ENCODE assay signal across 8 mouse cellular contexts in the genomic region with DNA sequence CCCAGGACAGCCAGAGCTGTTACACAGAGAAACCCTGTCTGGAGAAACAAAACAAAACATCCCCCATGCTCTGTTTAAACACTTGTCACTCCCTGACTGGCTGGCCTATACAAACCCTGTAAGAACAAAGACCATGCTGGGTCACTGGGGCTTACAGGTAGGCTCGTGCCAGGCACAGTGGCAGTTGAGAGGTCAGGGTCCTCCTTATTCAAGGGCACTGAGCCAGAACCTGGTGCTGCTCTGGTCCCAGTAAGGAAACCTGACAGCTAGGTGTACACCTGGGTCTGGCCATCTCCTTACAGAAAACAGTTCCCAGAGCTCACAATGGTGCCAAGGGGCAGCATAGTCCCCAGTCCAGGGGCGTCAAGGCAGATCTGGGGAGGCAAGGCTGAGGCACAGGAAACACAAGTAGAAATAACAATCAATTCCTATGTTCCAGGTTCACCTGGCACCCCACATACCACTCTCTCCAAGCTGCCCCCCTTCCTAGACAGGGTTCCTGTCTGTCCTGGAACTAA. TPM values are rescaled to one million over a fixed set of nuclear protein-coding genes. Genes with fewer than 3 reads are reported as not detected.
DNase-seq lines count a peak whose midpoint lies in the region; ATAC-seq and TF ChIP-seq lines count a peak whose summit lies in the region.

No protein-coding gene starts in this region.

- no peak for TF ChIP-seq CTCF in C2C12 (IDR thresholded peaks at IDR 0.05; ENCODE audit: control insufficient read depth, insufficient read depth, insufficient read length)
- no peak for TF ChIP-seq CTCF in forebrain, postnatal 0 days (IDR thresholded peaks at IDR 0.05; ENCODE audit: low read depth)
- no peak for TF ChIP-seq CTCF in liver, embryonic 14.5 days (IDR thresholded peaks at IDR 0.05; ENCODE audit: low read depth)

- WGBS in forebrain, postnatal 0 days: 67% methylated on average over 2 of the region's 2 CpGs
- WGBS in liver, embryonic 14.5 days (ENCODE audit: insufficient replicate concordance): 64% methylated on average over 2 of the region's 2 CpGs

- H3ac ChIP-seq in C2C12 (ENCODE audit: control insufficient read depth, insufficient read length, low read depth): peak overlapping the region; percentile 89

- peaks cover 44% of the 10 kb centered on the region for H3K79me3 ChIP-seq in C2C12 (ENCODE audit: low read depth)

- H3K4me2 ChIP-seq in forebrain, postnatal 0 days (ENCODE audit: low read depth): peak overlapping the region; percentile 86
- H3K4me2 ChIP-seq in liver, embryonic 14.5 days (ENCODE audit: low read depth): peak overlapping the region; percentile 89

- no peak for ATAC-seq in cerebellum, adult (ENCODE audit: insufficient number of reproducible peaks, low FRiP score, low TSS enrichment)
- ATAC-seq in forebrain, postnatal 0 days: no peak
- ATAC-seq in liver, embryonic 14.5 days (ENCODE audit: insufficient read depth): no peak

- TF ChIP-seq EP300 in liver, embryonic 14.5 days (IDR thresholded peaks at IDR 0.05; ENCODE audit: low read depth): no peak

- H3K79me2 ChIP-seq in C2C12 (ENCODE audit: control insufficient read depth, insufficient read depth): peaks cover 63% of the 10 kb centered on the region

- no peaks in the 10 kb centered on the region for H3K27me3 ChIP-seq in C2C12 (ENCODE audit: control insufficient read depth, insufficient read depth, insufficient read length)
- H3K27me3 ChIP-seq in forebrain, postnatal 0 days (ENCODE audit: insufficient read depth, low read length): no peaks in the 10 kb centered on the region
- H3K27me3 ChIP-seq in liver, embryonic 14.5 days (ENCODE audit: control insufficient read depth, insufficient read depth, low read length): no peaks in the 10 kb centered on the region

- no peak overlapping the region for H3K27ac ChIP-seq in forebrain, postnatal 0 days (ENCODE audit: low read depth, low read length)
- H3K27ac ChIP-seq in liver, embryonic 14.5 days: no peak overlapping the region

- H3K9ac ChIP-seq in forebrain, postnatal 0 days: peak overlapping the region; percentile 99; the same call in 1 of the 2 replicates
- H3K9ac ChIP-seq in liver, embryonic 14.5 days (replicated peaks): peak overlapping the region; percentile 9; the same call in 1 of the 2 replicates

- peaks cover 48% of the 10 kb centered on the region for H3K36me3 ChIP-seq in C2C12 (ENCODE audit: control insufficient read depth, insufficient read depth)
- H3K36me3 ChIP-seq in forebrain, postnatal 0 days (ENCODE audit: insufficient read depth): peaks cover 23% of the 10 kb centered on the region
- H3K36me3 ChIP-seq in liver, embryonic 14.5 days (replicated peaks; ENCODE audit: control insufficient read depth, insufficient read depth, low read depth): peaks cover 19% of the 10 kb centered on the region

- peak overlapping the region; percentile 99 for H3K4me3 ChIP-seq in C2C12 (ENCODE audit: insufficient read depth, poor library complexity, severe bottlenecking)
- peak overlapping the region; percentile 97 for H3K4me3 ChIP-seq in forebrain, postnatal 0 days (ENCODE audit: low read depth, low read length)
- peak overlapping the region; percentile 72 to 89 for H3K4me3 ChIP-seq in liver, embryonic 14.5 days (ENCODE audit: insufficient read depth in 1 of 2, low read depth in 2 of 2, low read length in 2 of 2)

- no peaks in the 10 kb centered on the region for H3K9me3 ChIP-seq in forebrain, postnatal 0 days (ENCODE audit: low read length)
- no peaks in the 10 kb centered on the region for H3K9me3 ChIP-seq in liver, embryonic 14.5 days (ENCODE audit: control insufficient read depth, low read length)

- peaks cover 15% of the 10 kb centered on the region; the same call in 1 of the 2 replicates for H3K4me1 ChIP-seq in forebrain, postnatal 0 days (ENCODE audit: insufficient read depth)
- peaks cover 14 to 16% of the 10 kb centered on the region in 2 experiments for H3K4me1 ChIP-seq in liver, embryonic 14.5 days (replicated peaks; ENCODE audit: control insufficient read depth in 2 of 2, insufficient read depth in 2 of 2, low read length in 1 of 2)

- DNase-seq in cerebellum, adult 9-11 months: peak; percentile 71
- no peak for DNase-seq in forebrain, postnatal 0 days
- DNase-seq in liver, embryonic 14.5 days (ENCODE audit: low read depth in 3 of 3, low spot score in 3 of 3): no peak
- DNase-seq in ovary, postnatal 14 days (ENCODE audit: low spot score): no peak
- DNase-seq in adrenal gland, postnatal 36 days: no peak
- no peak for DNase-seq in layer of hippocampus, postnatal 25 days (ENCODE audit: extremely low spot score in 1 of 2, low spot score in 1 of 2)

TF ChIP-seq in C2C12, 6 proteins besides CTCF, POLR2A, EP300 and RAD21:
- TF ChIP-seq MYOG (IDR thresholded peaks at IDR 0.05; ENCODE audit: control insufficient read depth, extremely low read depth, insufficient read length) (no peak), MAX (IDR thresholded peaks at IDR 0.05) (no peak), FOSL1 (IDR thresholded peaks at IDR 0.05; ENCODE audit: insufficient read depth, low read length, poor library complexity, severe bottlenecking) (no peak), CEBPB (IDR thresholded peaks at IDR 0.05; ENCODE audit: low read depth) (no peak), USF1 (IDR thresholded peaks at IDR 0.05; ENCODE audit: low read depth) (no peak), MYOD1 (IDR thresholded peaks at IDR 0.05; ENCODE audit: control insufficient read depth, insufficient read length, low read depth) (no peak)

RNA-seq across cellular contexts. Expression of gene Rnf126, which starts 1.5 kb away (rescaled TPM):
- 116 TPM for polyA plus RNA-seq in C2C12 (2012; fragmentation: generic; extraction: Trizol)
- 54.1 and 88.3 TPM in 2 replicates for total RNA-seq in forebrain, postnatal 0 days (2014; rRNA removed)
- 131 and 143 TPM in 2 replicates for polyA plus RNA-seq in forebrain, postnatal 0 days (2015; fragmentation: Nextera tagmentation; extraction: Ambion mirVana)
- polyA plus RNA-seq in liver, embryonic 14.5 days (2012; rRNA removed): 46.4 and 51.3 TPM in 2 replicates
- polyA plus RNA-seq in liver, embryonic 14.5 days (2014; fragmentation: Nextera tagmentation; extraction: Ambion mirVana): 27.7 and 33.7 TPM in 2 replicates
- 10 to 100 TPM; 53.0 to 55.2 TPM for total RNA-seq in adrenal gland, postnatal 36 days (2021)
- total RNA-seq in layer of hippocampus, postnatal 25 days (2021): 10 to 100 TPM; 82.7 to 92.9 TPM

RNA-seq across cellular contexts. Expression of gene Fgf22, which starts 10.4 kb away (rescaled TPM):
- 0.29 TPM for polyA plus RNA-seq in C2C12 (2012; fragmentation: generic; extraction: Trizol)
- total RNA-seq in forebrain, postnatal 0 days (2014; rRNA removed): 0.62 and 1.0 TPM in 2 replicates
- polyA plus RNA-seq in forebrain, postnatal 0 days (2015; fragmentation: Nextera tagmentation; extraction: Ambion mirVana): 0.99 and 1.7 TPM in 2 replicates
- not detected in 2 replicates for polyA plus RNA-seq in liver, embryonic 14.5 days (2012; rRNA removed)
- not detected in 2 replicates for polyA plus RNA-seq in liver, embryonic 14.5 days (2014; fragmentation: Nextera tagmentation; extraction: Ambion mirVana)
- not detected for total RNA-seq in adrenal gland, postnatal 36 days (2021)
- total RNA-seq in layer of hippocampus, postnatal 25 days (2021): 1 to 10 TPM; 1.0 to 1.5 TPM

RNA-seq across cellular contexts. Expression of gene Fstl3, which starts 11.8 kb away (rescaled TPM):
- polyA plus RNA-seq in C2C12 (2012; fragmentation: generic; extraction: Trizol): 12.1 TPM
- 2.1 and 4.5 TPM in 2 replicates for total RNA-seq in forebrain, postnatal 0 days (2014; rRNA removed)
- polyA plus RNA-seq in forebrain, postnatal 0 days (2015; fragmentation: Nextera tagmentation; extraction: Ambion mirVana): 1.7 and 2.8 TPM in 2 replicates
- polyA plus RNA-seq in liver, embryonic 14.5 days (2012; rRNA removed): 0.54 and 0.56 TPM in 2 replicates
- 0.18 and 0.23 TPM in 2 replicates for polyA plus RNA-seq in liver, embryonic 14.5 days (2014; fragmentation: Nextera tagmentation; extraction: Ambion mirVana)
- total RNA-seq in adrenal gland, postnatal 36 days (2021): 10 to 100 TPM; 11.3 to 22.9 TPM
- 1 to 10 TPM; 1.2 to 2.1 TPM for total RNA-seq in layer of hippocampus, postnatal 25 days (2021)

RNA-seq across cellular contexts. Expression of gene Polrmt, which starts 18.9 kb away (rescaled TPM):
- 56.5 TPM for polyA plus RNA-seq in C2C12 (2012; fragmentation: generic; extraction: Trizol)
- 27.8 and 34.9 TPM in 2 replicates for total RNA-seq in forebrain, postnatal 0 days (2014; rRNA removed)
- 27.3 and 30.2 TPM in 2 replicates for polyA plus RNA-seq in forebrain, postnatal 0 days (2015; fragmentation: Nextera tagmentation; extraction: Ambion mirVana)
- 17.4 and 17.9 TPM in 2 replicates for polyA plus RNA-seq in liver, embryonic 14.5 days (2012; rRNA removed)
- polyA plus RNA-seq in liver, embryonic 14.5 days (2014; fragmentation: Nextera tagmentation; extraction: Ambion mirVana): 10.1 and 13.3 TPM in 2 replicates
- 10 to 100 TPM; 51.1 to 58.0 TPM for total RNA-seq in adrenal gland, postnatal 36 days (2021)
- total RNA-seq in layer of hippocampus, postnatal 25 days (2021): 10 to 100 TPM; 39.2 to 44.6 TPM

RNA-seq across cellular contexts. Expression of gene Prss57, which starts 25.5 kb away (rescaled TPM):
- polyA plus RNA-seq in C2C12 (2012; fragmentation: generic; extraction: Trizol): not detected
- total RNA-seq in forebrain, postnatal 0 days (2014; rRNA removed): 0.31 TPM in 1 of 2 replicates, not detected in the other
- 0.35 and 0.67 TPM in 2 replicates for polyA plus RNA-seq in forebrain, postnatal 0 days (2015; fragmentation: Nextera tagmentation; extraction: Ambion mirVana)
- 1.6 TPM in 2 replicates for polyA plus RNA-seq in liver, embryonic 14.5 days (2012; rRNA removed)
- polyA plus RNA-seq in liver, embryonic 14.5 days (2014; fragmentation: Nextera tagmentation; extraction: Ambion mirVana): 3.2 and 4.9 TPM in 2 replicates
- total RNA-seq in adrenal gland, postnatal 36 days (2021): not detected
- total RNA-seq in layer of hippocampus, postnatal 25 days (2021): under 1 TPM; 0.30 to 0.33 TPM
